Mouse (Mus musculus) heart, embryonic 14.5 days (tissue): ENCODE results near the gene Tbata. TPM values are rescaled to one million over a fixed set of nuclear protein-coding genes. Genes with fewer than 3 reads are reported as not detected.
A peak's percentile ranks its signal among the peaks of the same experiment; 100 is the strongest.

Source experiments
- ATAC-seq: fragments of 200-750 bp; cut with Nextera tagmentation; 2 replicates; pipeline ENCODE4 v1.8.0; 2017; ENCODE audit warnings: low read depth, moderate TSS enrichment; ENCODE audit not compliant: insufficient number of reproducible peaks, insufficient read depth, low FRiP score
- H3K27ac ChIP-seq, 2 experiments: fragments of 200-500 bp in 1 of 2; fragments of 300-500 bp in 1 of 2; sonication (generic) in 1 of 2; replicated peaks in 1 of 2; 2 replicates each; pipeline ENCODE4 v1.5.1; 2012 to 2014; ENCODE audit warnings: low read depth in 2 of 2, low read length in 2 of 2, control low read depth in 1 of 2, mild to moderate bottlenecking in 1 of 2, mixed read lengths in 1 of 2; ENCODE audit not compliant: control insufficient read depth in 1 of 2, insufficient read depth in 1 of 2
- H3K27me3 ChIP-seq: fragments of 300-500 bp; sonication (generic); 2 replicates; pipeline ENCODE4 v1.6.1; 2014; ENCODE audit warnings: mild to moderate bottlenecking, low read length, control low read depth; ENCODE audit not compliant: control insufficient read depth, insufficient read depth
- H3K36me3 ChIP-seq: fragments of 300-500 bp; sonication (generic); 2 replicates; pipeline ENCODE4 v1.6.1; 2014; ENCODE audit warnings: mild to moderate bottlenecking, control low read depth, low read length, mixed read lengths; ENCODE audit not compliant: control insufficient read depth, insufficient read depth
- H3K4me1 ChIP-seq, 2 experiments: fragments of 200-500 bp in 1 of 2; fragments of 300-500 bp in 1 of 2; sonication (generic) in 1 of 2; 2 replicates each; pipeline ENCODE4 v1.6.1; 2012 to 2014; ENCODE audit warnings: low read length in 2 of 2, control low read depth in 1 of 2, mixed read lengths in 1 of 2; ENCODE audit not compliant: control insufficient read depth in 2 of 2, insufficient read depth in 2 of 2
- H3K4me2 ChIP-seq: fragments of 300-500 bp; sonication (generic); 2 replicates; pipeline ENCODE4 v1.6.1; 2014; ENCODE audit warnings: mild to moderate bottlenecking, low read length
- H3K4me3 ChIP-seq, 2 experiments: fragments of 200-500 bp in 1 of 2; fragments of 300-500 bp in 1 of 2; sonication (generic) in 1 of 2; 2 replicates each; pipeline ENCODE4 v1.5.1; 2012 to 2014; ENCODE audit warnings: low read length in 2 of 2, mild to moderate bottlenecking in 2 of 2, control low read depth in 1 of 2, low read depth in 1 of 2, moderate library complexity in 1 of 2; ENCODE audit not compliant: control insufficient read depth in 1 of 2, insufficient read depth in 1 of 2
- H3K9ac ChIP-seq: fragments of 300-500 bp; sonication (generic); 2 replicates; pipeline ENCODE4 v1.6.1; 2014; ENCODE audit warnings: mild to moderate bottlenecking, low read length
- H3K9me3 ChIP-seq: fragments of 300-500 bp; sonication (generic); 2 replicates; pipeline ENCODE4 v1.6.1; 2016; ENCODE audit warnings: low read length, control low read depth; ENCODE audit not compliant: control insufficient read depth
- WGBS: fragments of 180-500 bp; shearing (Covaris S2); extraction: QIAGEN DNeasy Blood & Tissue Kit; methylation state at CpG from one replicate; pipeline ENCODE4 v1.1.7; 2014; 5-methylcytosine and 5-hydroxymethylcytosine counted together
- polyA plus RNA-seq: library from polyadenylated mRNA; unstranded; fragments of >200 nt; fragmentation: Nextera tagmentation; extraction: Ambion mirVana; gene quantifications from 2 replicates; pipeline ENCODE4 v1.2.1, GENCODE M21; 2014

Gene Tbata
- polyA plus RNA-seq, 1 experiment from 2014 or later = not detected

- Histone ChIP-seq H3K9ac (no peak overlapping the region), H3K4me3 (no peak overlapping the region), H3K27me3 (peaks cover 21% of the 10 kb centered on the region), H3K36me3 (no peaks in the 10 kb centered on the region), H3K4me2 (no peak overlapping the region), H3K27ac (no peak overlapping the region), H3K9me3 (no peaks in the 10 kb centered on the region), H3K4me1 (peaks cover 0 to 3% of the 10 kb centered on the region in 2 experiments; a peak in 1 of 4 replicates)
- 80% methylated on average over 8 of the region's 8 CpGs for WGBS
- no peak for ATAC-seq
These were observed 6.9 kb downstream of the Tbata start for GRCm38 (mm10) chr10:61178687-61179086.

- H3K4me3 ChIP-seq = no peak overlapping the region
- no peaks in the 10 kb centered on the region for H3K9me3 ChIP-seq
- WGBS = 60% methylated on average over 6 of the region's 6 CpGs
- peaks cover 0 to 3% of the 10 kb centered on the region in 2 experiments; a peak in 1 of 4 replicates for H3K4me1 ChIP-seq
- no peak for ATAC-seq
- no peak overlapping the region for H3K27ac ChIP-seq
- H3K36me3 ChIP-seq = no peaks in the 10 kb centered on the region
- no peak overlapping the region for H3K4me2 ChIP-seq
- H3K9ac ChIP-seq = no peak overlapping the region
- peaks cover 11% of the 10 kb centered on the region for H3K27me3 ChIP-seq
These were observed 8.2 kb downstream of the Tbata start for GRCm38 (mm10) chr10:61179927-61180326.

GRCm38 (mm10) chr10:61187001-61187400, 15.2 kb downstream of the Tbata start:
- H3K27me3 ChIP-seq = peaks cover 3% of the 10 kb centered on the region; the same call in 1 of the 2 replicates
- ATAC-seq = no peak

GRCm38 (mm10) chr10:61188010-61188409, 16.3 kb downstream of the Tbata start:
- no peak overlapping the region for H3K4me2 ChIP-seq
- no peaks in the 10 kb centered on the region for H3K4me1 ChIP-seq
- H3K4me3 ChIP-seq = no peak overlapping the region
- peaks cover 3% of the 10 kb centered on the region; the same call in 1 of the 2 replicates for H3K27me3 ChIP-seq
- 64% methylated on average over 3 of the region's 3 CpGs for WGBS
- no peak overlapping the region for H3K9ac ChIP-seq
- no peak for ATAC-seq
- no peaks in the 10 kb centered on the region for H3K36me3 ChIP-seq
- no peaks in the 10 kb centered on the region for H3K9me3 ChIP-seq
- H3K27ac ChIP-seq = no peak overlapping the region

More at GRCm38 (mm10) chr10:61187001-61187400, 15.2 kb downstream of the Tbata start:
- Histone ChIP-seq H3K27ac (no peak overlapping the region), H3K4me3 (no peak overlapping the region), H3K9me3 (no peaks in the 10 kb centered on the region), H3K4me2 (no peak overlapping the region), H3K36me3 (no peaks in the 10 kb centered on the region), H3K4me1 (no peaks in the 10 kb centered on the region), H3K9ac (no peak overlapping the region)
- 71% methylated on average over 3 of the region's 3 CpGs for WGBS

- H3K27me3 ChIP-seq = no peaks in the 10 kb centered on the region
- 0 out of 4 replicates have a peak, but pooled peaks cover 0 to 3% of the 10 kb centered on the region in 2 experiments for H3K4me1 ChIP-seq
- H3K4me3 ChIP-seq = no peak overlapping the region
- no peaks in the 10 kb centered on the region for H3K36me3 ChIP-seq
- ATAC-seq = no peak
- 80% methylated on average over 9 of the region's 9 CpGs for WGBS
- no peak overlapping the region for H3K27ac ChIP-seq
- no peak overlapping the region for H3K9ac ChIP-seq
- no peak overlapping the region for H3K4me2 ChIP-seq
- no peaks in the 10 kb centered on the region for H3K9me3 ChIP-seq
These were observed 22.9 kb downstream of the Tbata start for GRCm38 (mm10) chr10:61194611-61195010.

GRCm38 (mm10) chr10:61195216-61195615, 23.5 kb downstream of the Tbata start:
- Histone ChIP-seq H3K27me3 (no peaks in the 10 kb centered on the region), H3K4me1 (0 out of 4 replicates have a peak, but pooled peaks cover 0 to 3% of the 10 kb centered on the region in 2 experiments), H3K4me3 (no peak overlapping the region), H3K9me3 (no peaks in the 10 kb centered on the region), H3K4me2 (no peak overlapping the region), H3K36me3 (no peaks in the 10 kb centered on the region), H3K27ac (0 out of 4 replicates have a peak overlapping the region, but pooled peaks of 1 of the 2 experiments have one; percentile 28), H3K9ac (no peak overlapping the region)
- 71% methylated on average over 8 of the region's 8 CpGs for WGBS
- no peak for ATAC-seq

GRCm38 (mm10) chr10:61195718-61196291, 24.1 kb downstream of the Tbata start:
- H3K4me1 ChIP-seq = 0 out of 4 replicates have a peak, but pooled peaks cover 0 to 3% of the 10 kb centered on the region in 2 experiments
- no peaks in the 10 kb centered on the region for H3K27me3 ChIP-seq
- no peaks in the 10 kb centered on the region for H3K36me3 ChIP-seq
- no peak for ATAC-seq
- no peaks in the 10 kb centered on the region for H3K9me3 ChIP-seq
- no peak overlapping the region for H3K4me2 ChIP-seq
- H3K4me3 ChIP-seq = no peak overlapping the region
- H3K9ac ChIP-seq = no peak overlapping the region
- 72% methylated on average over 5 of the region's 5 CpGs for WGBS
- H3K27ac ChIP-seq = 0 out of 4 replicates have a peak overlapping the region, but pooled peaks of 1 of the 2 experiments have one; percentile 28
